Mouse (Mus musculus) bone marrow macrophage, adult 2 months (primary cell): ENCODE measurements around the gene St3gal4. TPM values are rescaled to one million over a fixed set of nuclear protein-coding genes. Genes with fewer than 3 reads are reported as not detected.

Experiments used
- H3K27ac ChIP-seq: 2 replicates; pipeline ENCODE4 v1.5.1; 2012; ENCODE audit warnings: low read depth, low read length; ENCODE audit not compliant: insufficient read depth
- H3K4me1 ChIP-seq: 2 replicates; pipeline ENCODE4 v1.6.1; 2012; ENCODE audit warnings: low read length; ENCODE audit not compliant: control insufficient read depth, insufficient read depth
- H3K4me3 ChIP-seq: 2 replicates; pipeline ENCODE4 v1.5.1; 2012; ENCODE audit warnings: mild to moderate bottlenecking, low read length, moderate library complexity; ENCODE audit not compliant: insufficient read depth
- CTCF ChIP-seq: IDR thresholded peaks from 2 replicates; pipeline ENCODE4 v1.5.1; 2012; ENCODE audit warnings: low read depth, mild to moderate bottlenecking, low read length, moderate library complexity
- POLR2A ChIP-seq: IDR thresholded peaks from 2 replicates; pipeline ENCODE4 v1.6.1; 2012; ENCODE audit warnings: mild to moderate bottlenecking, low read depth, low read length, borderline replicate concordance
- polyA plus RNA-seq: library from polyadenylated mRNA; stranded (reverse); fragments of >200 nt; gene quantifications from 2 replicates; pipeline ENCODE4 v1.2.4, GENCODE M21; 2012; ENCODE audit not compliant: missing spikeins, insufficient read depth, insufficient read length

St3gal4 gene
- polyA plus RNA-seq, 1 experiment, result 36.0 TPM

DNA sequence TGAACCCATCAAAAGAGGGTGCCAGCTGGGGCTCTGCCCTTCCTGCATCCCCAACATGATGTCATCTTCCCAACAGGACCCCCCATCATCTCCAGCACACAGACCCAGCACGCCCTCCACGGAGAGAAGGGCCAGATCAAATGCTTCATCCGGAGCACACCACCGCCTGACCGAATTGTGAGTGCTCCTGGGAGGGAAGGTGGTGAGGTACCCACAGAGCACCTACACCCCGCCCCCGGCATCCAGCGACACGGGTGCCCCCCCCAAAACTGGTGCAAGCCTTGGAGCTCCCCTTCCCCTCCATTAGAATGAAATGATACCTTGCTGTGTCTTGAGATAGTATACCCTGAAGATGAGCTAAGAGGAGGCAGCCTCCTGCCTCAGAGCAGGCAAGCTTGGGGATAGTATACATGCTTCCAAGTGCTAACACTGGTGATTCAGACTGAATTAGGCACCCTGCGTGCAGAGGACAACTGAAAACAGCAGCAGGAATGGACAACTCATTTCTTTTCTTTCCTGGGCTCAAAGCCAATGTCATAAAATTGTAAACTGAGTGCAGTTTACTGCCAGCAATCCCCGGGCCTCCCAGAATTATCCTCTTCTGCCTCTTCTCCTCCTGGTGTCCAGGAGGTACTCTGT, 98.9 kb downstream of the St3gal4 start:
- TF ChIP-seq CTCF, result no peak
- no peak for TF ChIP-seq POLR2A

DNA sequence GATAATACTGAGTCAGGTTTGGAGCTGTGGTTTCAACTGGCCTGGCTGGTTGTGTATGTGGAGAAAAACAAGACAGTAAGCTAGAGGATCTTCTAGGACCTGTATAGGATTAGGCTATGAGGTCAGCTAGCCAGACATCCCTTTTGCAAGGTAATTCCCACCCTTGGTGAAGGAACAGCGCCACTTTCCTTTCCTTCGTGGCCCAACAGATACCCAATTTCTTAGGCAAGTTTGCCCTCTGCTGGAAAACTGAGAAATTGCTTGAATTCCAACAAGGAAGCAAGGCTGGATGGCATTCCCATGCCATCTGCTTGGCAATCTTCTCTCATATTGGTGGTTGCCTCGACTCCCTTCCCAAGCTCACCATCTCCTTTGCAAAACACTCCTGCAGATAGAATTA, 99.7 kb downstream of the St3gal4 start:
- TF ChIP-seq POLR2A (no peak), CTCF (no peak)
- Histone ChIP-seq H3K27ac (no peak overlapping the region), H3K4me1 (no peaks in the 10 kb centered on the region), H3K4me3 (no peak overlapping the region)

More for the DNA sequence above, 98.9 kb downstream of the St3gal4 start:
- Histone ChIP-seq H3K4me3 (no peak overlapping the region), H3K4me1 (no peaks in the 10 kb centered on the region), H3K27ac (no peak overlapping the region)

DNA sequence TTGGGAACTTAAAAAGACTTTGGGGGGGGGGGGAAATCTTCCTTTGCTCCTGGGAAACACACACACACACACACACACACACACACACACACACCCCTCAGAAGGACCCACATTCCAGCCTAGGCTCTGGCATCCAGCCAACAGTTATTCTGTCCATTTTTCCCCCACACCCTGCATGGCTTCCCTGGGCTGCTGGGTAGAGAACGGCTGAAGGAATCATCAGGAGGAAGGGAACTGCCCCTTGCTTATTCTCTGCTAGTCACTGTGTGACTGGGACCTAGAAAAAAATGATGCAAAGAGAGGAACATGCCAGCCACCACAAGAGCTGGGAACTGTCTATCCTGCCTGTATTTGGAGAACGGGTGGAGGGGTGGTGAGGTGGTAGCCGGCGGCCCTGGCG, 101.0 kb downstream of the St3gal4 start:
- H3K4me1 ChIP-seq, result no peaks in the 10 kb centered on the region
- no peak for TF ChIP-seq POLR2A
- no peak overlapping the region for H3K4me3 ChIP-seq
- H3K27ac ChIP-seq, result no peak overlapping the region

DNA sequence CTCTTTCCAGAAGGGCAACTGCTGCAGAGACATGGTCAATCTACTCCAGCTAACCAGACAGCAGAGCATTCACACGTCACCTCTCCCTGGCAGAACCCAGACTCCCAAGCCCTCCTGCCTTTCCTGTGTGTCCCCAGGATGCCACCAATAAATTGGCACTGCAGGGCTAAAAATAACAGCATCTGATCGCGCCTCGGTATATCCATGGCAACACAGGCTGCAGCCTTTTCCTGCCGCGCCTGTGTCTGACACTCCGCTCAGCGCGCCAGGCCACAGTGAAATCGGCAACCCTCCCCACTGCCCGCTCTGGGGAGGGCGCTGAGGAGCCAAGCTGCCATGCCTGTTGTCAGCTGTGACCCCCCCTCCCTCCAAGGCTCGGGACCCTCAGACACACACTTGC, 101.5 kb downstream of the St3gal4 start:
- Histone ChIP-seq H3K4me1 (no peaks in the 10 kb centered on the region), H3K27ac (no peak overlapping the region), H3K4me3 (no peak overlapping the region)
- TF ChIP-seq CTCF, result no peak
- no peak for TF ChIP-seq POLR2A

DNA sequence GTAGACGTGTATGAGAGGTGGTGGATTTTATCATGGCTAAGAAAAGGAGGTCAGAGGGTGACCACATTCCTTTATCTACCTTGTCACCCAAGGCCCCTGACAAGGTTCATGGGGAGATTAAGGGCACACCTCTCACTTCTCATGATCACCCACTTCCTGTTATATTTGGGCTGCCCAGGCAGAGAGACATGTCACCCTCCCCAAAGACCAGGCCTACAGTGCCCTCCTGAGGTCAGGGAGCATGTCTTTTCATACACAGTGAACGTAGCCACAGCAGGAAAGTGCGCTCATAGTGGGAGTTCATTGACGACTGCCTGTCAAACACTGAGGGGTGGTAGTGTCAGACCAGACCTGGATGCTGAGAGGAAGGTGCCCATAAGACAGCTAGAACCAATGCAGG, 102.3 kb downstream of the St3gal4 start:
- Histone ChIP-seq H3K4me1 (no peaks in the 10 kb centered on the region), H3K4me3 (no peak overlapping the region), H3K27ac (no peak overlapping the region)
- no peak for TF ChIP-seq CTCF
- no peak for TF ChIP-seq POLR2A

DNA sequence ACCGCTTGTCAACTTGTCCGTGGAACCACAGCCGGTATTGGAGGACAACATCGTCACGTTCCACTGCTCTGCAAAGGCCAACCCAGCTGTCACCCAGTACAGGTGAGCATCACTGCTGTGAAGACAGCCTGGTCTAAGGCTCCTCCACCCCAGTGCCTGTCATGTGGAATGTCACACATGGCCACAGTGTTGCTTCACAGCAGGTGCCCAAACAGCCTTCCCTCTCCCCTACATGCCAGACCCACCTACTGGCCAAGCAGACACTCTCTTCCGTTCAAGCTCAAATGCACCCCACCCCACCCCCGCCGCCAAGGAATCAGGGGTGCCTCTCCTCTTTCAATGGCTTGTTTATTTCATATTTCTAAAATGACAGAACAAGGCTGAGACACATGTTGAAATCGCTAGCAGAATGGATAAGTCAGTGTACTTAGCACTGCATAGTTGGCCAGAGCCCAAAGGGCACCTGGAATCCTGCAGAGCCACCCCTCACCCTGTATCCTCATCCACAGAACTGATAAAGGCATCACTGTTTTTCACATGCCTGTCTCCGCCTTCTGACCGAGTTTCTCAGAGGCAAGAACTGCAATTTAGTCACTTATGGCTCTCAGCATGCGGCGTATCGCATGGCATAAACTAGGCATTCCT, 111.2 kb downstream of the St3gal4 start:
- no peaks in the 10 kb centered on the region for H3K4me1 ChIP-seq
- TF ChIP-seq POLR2A (no peak), CTCF (no peak)
- no peak overlapping the region for H3K4me3 ChIP-seq
- no peak overlapping the region for H3K27ac ChIP-seq

DNA sequence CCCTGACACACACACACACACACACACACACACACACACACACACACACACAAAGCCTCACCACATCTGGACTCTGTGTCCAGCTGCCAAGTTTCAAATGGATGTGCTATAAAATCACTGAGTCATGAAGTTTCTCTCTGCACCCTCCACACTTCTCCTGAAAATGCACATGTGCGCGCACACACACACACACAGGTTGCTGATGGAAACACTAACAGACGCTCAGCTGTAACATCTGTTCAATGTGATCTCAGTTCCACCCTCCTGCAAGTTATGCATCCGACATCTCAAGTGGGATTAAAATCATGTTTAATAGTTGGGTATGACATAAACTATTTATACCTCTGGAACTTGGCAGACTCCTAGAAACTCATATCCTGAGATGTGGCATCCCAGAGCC, 115.0 kb downstream of the St3gal4 start:
- no peak overlapping the region for H3K4me3 ChIP-seq
- no peaks in the 10 kb centered on the region for H3K4me1 ChIP-seq
- TF ChIP-seq CTCF (no peak), POLR2A (no peak)
- H3K27ac ChIP-seq, result no peak overlapping the region

DNA sequence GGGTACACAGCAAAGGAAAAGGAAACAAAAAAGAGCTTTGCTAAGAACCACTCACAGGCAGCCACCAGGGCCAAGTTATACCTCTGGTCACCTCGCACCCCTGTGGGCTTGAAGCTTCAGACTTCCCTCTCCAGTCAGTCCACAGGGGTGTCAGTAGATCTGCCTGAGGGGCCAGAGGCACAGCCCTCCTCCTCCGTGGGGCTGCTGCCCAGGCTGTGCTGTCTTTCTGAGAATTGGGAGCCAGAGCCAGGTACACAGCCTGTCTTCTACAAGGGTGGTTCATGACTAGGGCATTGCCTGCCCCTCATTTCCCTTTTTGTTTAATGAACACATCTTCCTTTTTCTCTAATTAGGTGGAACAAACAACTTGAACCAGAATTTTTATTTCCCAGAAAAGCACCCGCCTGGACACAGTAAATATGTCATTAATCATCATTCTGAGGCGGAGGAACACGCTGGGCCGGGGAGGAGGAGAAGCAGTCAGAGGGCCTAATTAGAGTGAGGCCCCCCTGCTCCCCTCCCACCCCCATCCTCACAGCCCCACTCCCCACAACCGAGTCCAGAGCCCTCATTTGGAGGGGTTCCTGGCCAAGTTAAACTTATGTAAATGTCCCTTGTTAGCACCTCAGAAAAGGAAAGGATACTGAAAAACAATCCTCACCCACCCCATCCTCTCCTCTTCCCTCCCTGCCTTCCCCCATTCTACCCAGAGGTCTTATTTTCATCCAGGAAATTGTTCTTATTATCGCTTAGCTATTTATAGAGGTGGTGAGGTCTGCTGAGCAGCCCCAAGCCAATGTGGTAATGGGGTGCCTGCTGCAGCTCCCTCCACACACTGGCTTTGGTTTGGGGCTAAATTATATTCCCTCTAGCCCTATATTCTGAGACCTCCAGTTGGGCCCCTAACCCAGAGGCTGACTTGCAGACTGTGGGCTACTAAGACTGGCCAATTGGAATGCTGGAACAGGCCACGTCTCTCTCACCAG, 120.9 kb downstream of the St3gal4 start:
- Histone ChIP-seq H3K4me3 (no peak overlapping the region), H3K27ac (no peak overlapping the region), H3K4me1 (no peaks in the 10 kb centered on the region)
- TF ChIP-seq CTCF (no peak), POLR2A (no peak)

Other genes starting within 250 kb of the St3gal4 start
- gene Dcps, start 56.8 kb upstream of the St3gal4 start, polyA plus RNA-seq, result 23.4 and 24.3 TPM in 2 replicates
- gene Srpr, start 80.9 kb upstream of the St3gal4 start, polyA plus RNA-seq, result 57.1 and 67.5 TPM in 2 replicates
- gene Tirap, start 81.0 kb upstream of the St3gal4 start, polyA plus RNA-seq, result 8.5 and 9.5 TPM in 2 replicates
- 19.1 and 24.6 TPM in 2 replicates for gene Foxred1, start 91.8 kb upstream of the St3gal4 start, polyA plus RNA-seq
- gene Fam118b, start 148.5 kb upstream of the St3gal4 start, polyA plus RNA-seq, result 42.1 and 47.2 TPM in 2 replicates
- gene Rpusd4, start 148.6 kb upstream of the St3gal4 start, polyA plus RNA-seq, result 23.9 and 24.3 TPM in 2 replicates